Mouse (Mus musculus) gastrocnemius, postnatal 4 days (tissue): ENCODE measurements around the gene Anks3. TPM values are rescaled to one million over a fixed set of nuclear protein-coding genes. Genes with fewer than 3 reads are reported as not detected.

Experiments
- DNase-seq, 2 experiments: peaks; one replicate each; pipeline ENCODE4 v3.0.0; 2021 to 2022; ENCODE audit warnings: low spot score in 2 of 2, mixed read lengths in 2 of 2
- total RNA-seq, 2 experiments: library from RNA; stranded (reverse); gene quantifications; 2 replicates each; pipeline ENCODE4 v1.2.3; 2021

The Anks3 gene
- total RNA-seq, 2 experiments from 2014 or later, result 25.9 to 27.9 TPM

DNA sequence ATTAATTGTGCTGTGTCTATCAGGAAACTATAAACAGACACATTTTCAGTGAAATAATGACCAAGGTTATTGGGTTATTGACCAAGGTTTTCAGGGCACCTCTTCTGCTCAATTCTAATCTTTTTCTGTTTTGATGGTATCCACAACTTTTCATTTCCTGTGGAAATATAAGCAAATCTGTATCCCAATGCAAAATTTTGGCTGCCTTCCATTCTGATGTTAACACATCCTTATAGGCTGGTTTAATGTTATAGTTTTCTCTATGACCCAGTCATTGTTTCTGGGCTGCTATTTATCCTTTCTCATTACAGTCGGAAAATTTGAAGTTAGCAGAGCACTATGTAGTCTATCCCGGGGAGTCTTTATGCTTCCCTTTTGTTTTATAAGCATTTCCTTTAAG lies 64.3 kb downstream of the Anks3 start:
- DNase-seq, result no peak

DNA sequence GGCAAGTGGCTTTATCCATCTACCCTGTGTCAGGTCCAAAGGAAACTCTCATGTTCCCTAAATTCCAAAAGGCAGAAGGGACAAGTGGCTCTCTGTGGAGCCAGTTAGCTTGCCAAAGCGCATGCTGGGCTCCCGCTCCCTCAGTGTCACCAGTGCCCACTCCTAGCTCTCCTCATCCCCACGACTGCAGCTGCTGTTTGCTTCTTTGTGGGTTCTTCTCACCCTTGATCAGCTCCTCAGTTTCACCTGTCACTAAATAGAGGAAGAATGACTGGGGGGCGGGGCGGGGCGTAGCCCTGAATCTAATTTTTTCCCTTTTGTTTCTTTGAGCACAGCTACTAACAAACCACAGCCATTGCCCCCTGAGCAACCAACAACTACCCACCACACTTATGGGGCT lies 65.1 kb downstream of the Anks3 start:
- no peak for DNase-seq

DNA sequence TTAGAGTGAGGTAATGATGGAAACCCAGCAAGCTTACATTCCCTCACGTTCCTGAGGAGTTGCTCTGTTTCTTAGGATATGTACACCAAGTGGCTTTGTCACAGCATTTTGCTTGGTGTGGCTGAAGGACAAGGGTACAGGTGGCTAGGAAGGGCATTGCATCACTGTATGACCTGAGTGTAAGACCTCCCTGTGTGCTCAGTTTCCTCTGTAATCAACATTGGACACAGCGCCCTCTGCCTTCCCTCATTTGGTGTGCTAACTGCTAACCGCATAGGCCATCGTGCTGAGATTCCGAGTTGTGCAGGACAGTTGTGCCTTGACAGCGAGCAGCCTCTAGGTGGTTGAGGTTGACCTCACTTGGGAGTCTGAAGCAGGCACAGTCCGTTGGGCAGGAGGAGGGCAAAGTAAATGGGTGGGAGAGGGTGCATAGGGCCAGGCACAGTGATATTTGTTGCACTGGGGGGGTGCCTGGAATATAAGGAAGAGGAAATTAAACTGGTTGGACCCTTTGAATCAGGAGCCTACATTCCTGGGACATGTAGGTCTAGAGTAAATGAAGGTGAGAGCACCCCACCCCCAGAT lies 66.8 kb downstream of the Anks3 start:
- no peak for DNase-seq

DNA sequence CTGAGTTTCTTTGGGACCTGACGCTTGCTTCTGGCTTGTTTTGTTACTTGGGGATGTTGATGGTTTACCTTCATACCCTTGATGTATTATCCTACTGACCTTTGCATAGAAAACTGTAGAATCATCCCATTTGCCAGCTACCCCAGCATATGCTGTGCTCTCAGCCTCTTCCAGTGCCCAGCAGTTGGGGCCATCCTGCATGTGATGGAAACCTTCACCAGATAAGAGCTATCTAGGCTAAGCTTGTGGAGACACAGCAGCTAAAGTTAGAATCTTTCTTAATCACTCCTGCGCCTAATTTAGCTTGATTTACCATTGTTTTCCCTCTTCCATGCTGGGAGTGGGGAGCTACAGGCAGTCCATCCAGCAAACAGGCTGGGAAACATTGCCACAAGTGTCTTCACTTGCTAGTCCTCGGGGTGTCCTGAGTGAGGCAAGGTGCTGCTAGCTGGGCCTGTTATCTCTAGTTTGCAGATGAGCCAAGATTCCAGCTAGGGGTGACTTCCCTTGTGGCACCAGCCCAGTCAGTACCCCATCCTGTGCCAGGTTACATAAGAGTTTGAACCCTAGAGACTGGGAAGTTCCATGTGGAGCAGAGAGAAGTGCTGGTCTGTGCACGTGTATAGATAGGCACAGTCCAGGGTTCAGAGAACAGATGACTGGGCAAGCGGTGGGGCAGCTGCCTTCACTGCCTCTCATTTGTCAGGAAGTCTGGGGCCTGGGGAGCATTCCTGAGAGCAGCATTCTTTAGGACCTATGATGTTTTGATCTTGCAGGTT lies 67.6 kb downstream of the Anks3 start:
- no peak for DNase-seq

DNA sequence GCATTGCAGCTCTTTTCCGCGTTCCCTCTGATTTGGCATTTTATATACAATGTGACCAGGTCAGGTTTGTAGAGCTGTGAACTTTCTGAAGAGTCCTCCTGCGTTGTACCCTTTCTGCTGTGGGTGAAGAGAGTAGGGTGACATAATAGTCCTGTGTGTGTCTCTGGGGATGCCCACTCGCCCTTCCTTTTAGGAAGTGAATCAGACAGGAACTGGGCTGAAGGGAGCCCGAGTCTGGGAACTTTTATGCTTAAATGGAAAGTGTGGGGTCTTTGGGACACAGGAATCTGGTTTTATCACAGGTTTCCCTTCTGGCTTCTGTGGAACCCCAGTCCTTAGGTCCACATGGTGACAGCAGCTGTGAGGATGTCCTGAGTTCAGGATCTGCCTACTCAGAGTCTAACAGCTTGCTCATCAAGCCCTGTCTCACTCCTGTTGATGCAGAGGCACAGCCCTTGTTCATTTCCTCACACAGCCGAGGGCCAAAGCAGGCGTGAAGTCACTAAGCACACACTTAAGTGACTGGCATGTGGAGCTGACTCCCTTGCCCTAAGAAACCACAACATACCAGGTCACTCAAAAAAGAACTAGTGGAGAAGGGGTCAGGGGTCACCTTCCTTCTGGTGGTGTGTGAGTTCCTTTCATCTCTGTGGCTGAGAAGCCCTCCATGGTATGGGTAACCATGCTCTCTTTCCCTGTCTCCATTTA lies 69.7 kb downstream of the Anks3 start:
- no peak for DNase-seq

DNA sequence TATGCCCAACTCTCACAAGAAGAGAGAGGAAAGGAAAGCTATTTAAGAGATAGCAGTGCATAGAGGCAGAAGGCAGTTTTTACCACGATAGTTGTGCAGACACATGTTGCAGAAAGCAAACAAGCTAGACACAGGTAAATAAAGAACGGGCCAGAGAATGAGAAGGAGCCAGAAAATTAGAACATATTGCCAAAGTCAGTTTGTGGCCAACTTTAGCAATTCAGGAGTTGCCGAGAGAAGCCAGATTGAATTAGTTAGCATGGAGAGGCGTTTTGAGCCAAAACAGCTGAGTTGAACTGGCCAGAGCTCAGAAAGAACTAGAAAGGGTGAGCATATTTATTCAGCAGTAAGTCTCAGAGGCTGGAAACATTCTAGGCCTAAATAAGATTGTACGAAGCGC lies 71.8 kb downstream of the Anks3 start:
- DNase-seq, result no peak

Other genes starting within 250 kb of the Anks3 start
- 10 to 100 TPM; 14.0 to 15.1 TPM for gene Nmral1, start 244.8 kb downstream of the Anks3 start, total RNA-seq
- 10 to 100 TPM; 54.3 to 56.2 TPM for gene Hmox2, start 237.8 kb downstream of the Anks3 start, total RNA-seq
- 100 to 1,000 TPM; 107 to 114 TPM for gene Cdip1, start 173.9 kb downstream of the Anks3 start, total RNA-seq
- not detected for gene 4930562C15Rik, start 128.8 kb downstream of the Anks3 start, total RNA-seq
- 10 to 100 TPM; 32.3 to 32.8 TPM for gene Ubald1, start 83.9 kb downstream of the Anks3 start, total RNA-seq
- gene Mgrn1, start 78.0 kb downstream of the Anks3 start, total RNA-seq, result 10 to 100 TPM; 87.3 to 91.8 TPM
- 10 to 100 TPM; 51.5 to 57.6 TPM for gene Nudt16l1, start 25.4 kb downstream of the Anks3 start, total RNA-seq
- not detected for gene Sept12, start 33.6 kb upstream of the Anks3 start, total RNA-seq
- gene Smim22, start 43.1 kb upstream of the Anks3 start, total RNA-seq, result not detected
- 10 to 100 TPM; 15.8 to 19.1 TPM for gene Rogdi, start 49.3 kb upstream of the Anks3 start, total RNA-seq
- gene Glyr1, start 85.7 kb upstream of the Anks3 start, total RNA-seq, result 10 to 100 TPM; 57.2 to 65.9 TPM
- 10 to 100 TPM; 39.5 to 42.2 TPM for gene Ubn1, start 85.9 kb upstream of the Anks3 start, total RNA-seq
- under 1 TPM; 0.42 to 0.44 TPM for gene Ppl, start 168.2 kb upstream of the Anks3 start, total RNA-seq
- 1 to 10 TPM; 5.7 to 7.3 TPM for gene Sec14l5, start 182.9 kb upstream of the Anks3 start, total RNA-seq
- gene Nagpa, start 239.8 kb upstream of the Anks3 start, total RNA-seq, result 10 to 100 TPM in 1 of 2 experiments, 1 to 10 TPM in 1; 7.6 to 10.5 TPM